Mouse (Mus musculus) thymus, adult 2 months (tissue): ENCODE measurements around the gene Pigh.

Experiments
- CTCF ChIP-seq: fragments of 200-500 bp; IDR thresholded peaks from 2 replicates; pipeline ENCODE4 v1.5.1; 2012; ENCODE audit warnings: mild to moderate bottlenecking, control low read depth, low read length, moderate library complexity, borderline replicate concordance; ENCODE audit not compliant: control insufficient read depth, poor library complexity, insufficient read depth; ENCODE audit errors: extremely low read depth
- POLR2A ChIP-seq: fragments of 200-500 bp; IDR thresholded peaks from 2 replicates; pipeline ENCODE4 v1.6.1; 2012; ENCODE audit warnings: mild to moderate bottlenecking, low read length, control low read depth, moderate library complexity; ENCODE audit not compliant: control insufficient read depth, poor library complexity, insufficient read depth; ENCODE audit errors: extremely low read depth

DNA sequence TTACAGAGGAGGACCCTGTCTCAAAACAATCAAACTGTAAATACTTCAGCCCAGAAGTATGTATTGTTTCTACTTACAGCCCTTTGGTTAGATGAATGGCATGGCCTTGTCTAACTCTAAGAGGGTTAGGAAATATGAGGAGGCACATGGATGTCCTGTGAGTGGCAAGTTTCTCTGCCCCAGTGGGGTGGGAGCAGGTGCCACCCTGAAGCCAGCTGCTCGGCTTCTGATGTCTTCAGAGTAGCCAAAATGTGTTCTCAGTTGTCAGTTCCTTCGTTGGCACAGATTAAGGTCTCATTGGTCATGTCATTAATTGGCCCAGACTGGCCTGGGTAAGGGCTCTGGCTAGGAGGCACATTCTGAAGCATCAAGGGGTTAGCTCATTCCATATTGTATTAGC, 39.6 kb downstream of the Pigh start:
- TF ChIP-seq CTCF = no peak
- no peak for TF ChIP-seq POLR2A
